Mouse (Mus musculus) midbrain, embryonic 16.5 days (tissue): Measurements from ENCODE around the gene Mcl1. TPM values are rescaled to one million over a fixed set of nuclear protein-coding genes. Genes with fewer than 3 reads are reported as not detected.

Experiments
- ATAC-seq: fragments of 200-750 bp; cut with Nextera tagmentation; 2 replicates; pipeline ENCODE4 v1.8.0; 2017; ENCODE audit warnings: moderate TSS enrichment
- H3K27ac ChIP-seq: fragments of 300-500 bp; sonication (generic); 2 replicates; pipeline ENCODE4 v1.5.1; 2014; ENCODE audit warnings: mild to moderate bottlenecking, low read length, mixed read lengths
- H3K27me3 ChIP-seq: fragments of 300-500 bp; sonication (generic); 2 replicates; pipeline ENCODE4 v1.6.1; 2014; ENCODE audit warnings: low read depth, low read length, mixed read lengths; ENCODE audit not compliant: control insufficient read depth, insufficient read depth
- H3K36me3 ChIP-seq: fragments of 300-500 bp; sonication (generic); 2 replicates; pipeline ENCODE4 v1.6.1; 2014; ENCODE audit warnings: mild to moderate bottlenecking, low read length, moderate library complexity, mixed read lengths; ENCODE audit not compliant: control insufficient read depth, insufficient read depth
- H3K4me1 ChIP-seq: fragments of 300-500 bp; sonication (generic); 2 replicates; pipeline ENCODE4 v1.6.1; 2014; ENCODE audit warnings: mild to moderate bottlenecking, low read length, mixed read lengths; ENCODE audit not compliant: control insufficient read depth, insufficient read depth
- H3K4me2 ChIP-seq: fragments of 300-500 bp; sonication (generic); 2 replicates; pipeline ENCODE4 v1.6.1; 2014; ENCODE audit warnings: mild to moderate bottlenecking, low read length, mixed read lengths
- H3K4me3 ChIP-seq: fragments of 300-500 bp; sonication (generic); 2 replicates; pipeline ENCODE4 v1.5.1; 2014; ENCODE audit warnings: low read depth, mild to moderate bottlenecking, low read length, moderate library complexity, mixed read lengths
- H3K9ac ChIP-seq: fragments of 300-500 bp; sonication (generic); 2 replicates; pipeline ENCODE4 v1.6.1; 2014; ENCODE audit warnings: low read depth, low read length, mixed read lengths
- H3K9me3 ChIP-seq: fragments of 300-500 bp; sonication (generic); replicated peaks from 2 replicates; pipeline ENCODE4 v1.6.1; 2014; ENCODE audit warnings: mild to moderate bottlenecking, low read length, mixed read lengths; ENCODE audit not compliant: control insufficient read depth, poor library complexity, severe bottlenecking
- WGBS: fragments of 180-500 bp; shearing (Covaris S2); extraction: QIAGEN DNeasy Blood & Tissue Kit; methylation state at CpG from one replicate; pipeline ENCODE4 v1.1.7; 2014; 5-methylcytosine and 5-hydroxymethylcytosine counted together
- polyA plus RNA-seq: library from polyadenylated mRNA; unstranded; fragments of >200 nt; fragmentation: Nextera tagmentation; extraction: Ambion mirVana; gene quantifications from 2 replicates; pipeline ENCODE4 v1.2.1, GENCODE M21; 2015

Gene Mcl1
- polyA plus RNA-seq, 1 experiment from 2014 or later: 37.9 TPM

DNA sequence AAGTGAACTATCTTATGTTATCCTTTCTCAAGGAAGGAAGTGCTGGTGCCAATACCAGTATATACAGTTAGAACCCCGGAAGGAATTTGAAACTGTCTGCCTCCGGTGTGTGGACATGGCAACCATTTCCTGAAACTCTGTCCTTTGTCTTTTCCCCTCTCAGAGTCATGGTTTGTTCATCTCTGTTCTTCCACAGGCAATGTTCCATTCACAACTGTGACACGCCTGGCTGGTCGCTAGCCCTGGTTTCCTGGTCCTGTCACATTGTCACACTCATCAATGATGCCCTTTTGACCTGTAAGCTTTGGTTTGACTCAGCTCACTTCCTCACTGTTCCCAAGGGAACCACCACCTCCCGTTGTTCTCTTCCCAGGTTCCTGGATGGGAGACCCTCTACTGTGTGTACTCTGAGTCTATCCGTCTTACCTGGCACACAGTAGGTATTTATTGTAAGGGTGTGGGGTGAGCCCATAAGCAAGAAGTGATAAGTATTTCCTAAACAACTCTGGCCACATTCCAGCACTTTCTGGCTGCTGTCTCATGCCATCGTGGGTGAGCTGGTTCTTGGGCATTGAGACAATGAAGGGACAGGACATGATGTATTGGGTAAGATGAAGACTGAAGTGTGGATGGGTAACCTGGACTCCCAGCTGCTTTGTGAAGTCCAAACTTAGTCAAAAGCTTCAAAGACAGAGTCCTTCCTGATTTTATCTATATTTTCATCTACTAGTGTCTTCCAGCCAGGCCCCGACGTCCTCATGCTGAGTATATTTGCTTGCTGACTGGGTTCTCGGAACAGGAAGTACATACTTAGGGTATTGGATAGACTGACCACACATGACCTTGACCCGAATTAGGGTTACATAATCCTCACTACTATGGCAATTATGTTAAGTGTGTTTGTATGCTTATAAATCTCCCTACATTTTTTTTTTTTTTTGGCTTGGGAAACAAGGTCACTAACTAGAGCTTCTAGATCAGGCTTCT lies 35.5 kb downstream of the Mcl1 start:
- H3K9ac ChIP-seq: no peak overlapping the region
- WGBS: 69% methylated on average over 11 of the region's 11 CpGs

DNA sequence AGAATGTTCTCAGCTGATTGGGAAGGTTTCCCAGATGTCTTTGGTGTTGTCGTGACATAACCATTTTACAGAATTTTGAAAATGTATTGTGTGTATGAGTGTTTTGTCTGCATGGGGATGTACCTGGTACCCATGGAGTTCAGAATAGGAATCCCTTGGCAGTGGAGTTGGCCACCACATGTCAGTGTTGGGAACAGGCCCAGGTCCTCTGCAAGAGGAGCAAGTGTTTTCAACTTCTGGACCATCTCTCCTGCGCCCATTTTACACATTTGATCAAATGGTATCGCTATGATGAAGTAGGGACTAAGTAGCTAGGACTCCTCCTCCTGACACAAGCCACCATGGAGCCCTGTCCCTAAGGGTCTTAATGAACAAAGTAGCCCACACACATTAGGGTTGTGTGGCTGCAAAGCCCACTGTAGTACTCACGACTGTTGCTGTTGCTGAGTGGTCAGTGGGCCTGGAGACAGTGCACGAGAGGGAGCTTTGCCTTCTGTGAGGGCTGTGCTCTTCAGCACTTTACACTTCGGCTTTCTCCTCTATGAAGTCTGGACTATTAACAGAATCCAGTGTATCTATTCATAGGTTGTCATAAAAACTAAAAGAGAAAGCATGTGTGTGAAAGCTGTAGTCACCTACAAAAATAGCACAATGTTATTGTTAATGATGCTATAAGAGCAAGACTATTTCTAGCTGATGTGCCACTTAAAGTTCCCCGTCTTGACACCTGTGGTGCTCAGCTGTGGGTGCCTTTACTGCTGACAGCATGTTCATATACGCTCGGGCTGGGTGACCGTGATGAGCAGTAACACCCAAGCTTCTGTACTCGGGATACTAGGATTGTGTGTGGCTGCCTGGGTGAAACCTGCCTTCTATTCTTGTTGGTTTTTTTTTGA lies 36.5 kb downstream of the Mcl1 start:
- H3K4me3 ChIP-seq: no peak overlapping the region
- H3K9me3 ChIP-seq: no peaks in the 10 kb centered on the region
- no peak overlapping the region for H3K27ac ChIP-seq
- WGBS: 91% methylated on average over 11 of the region's 11 CpGs
- H3K36me3 ChIP-seq: no peaks in the 10 kb centered on the region
- ATAC-seq: no peak
- H3K27me3 ChIP-seq: no peaks in the 10 kb centered on the region
- no peak overlapping the region for H3K4me2 ChIP-seq
- H3K9ac ChIP-seq: no peak overlapping the region
- no peaks in the 10 kb centered on the region for H3K4me1 ChIP-seq

More for the DNA sequence above, 35.5 kb downstream of the Mcl1 start:
- Histone ChIP-seq H3K27me3 (no peaks in the 10 kb centered on the region), H3K4me2 (no peak overlapping the region), H3K9me3 (no peaks in the 10 kb centered on the region), H3K4me3 (no peak overlapping the region), H3K36me3 (no peaks in the 10 kb centered on the region), H3K27ac (no peak overlapping the region), H3K4me1 (no peaks in the 10 kb centered on the region)
- no peak for ATAC-seq

DNA sequence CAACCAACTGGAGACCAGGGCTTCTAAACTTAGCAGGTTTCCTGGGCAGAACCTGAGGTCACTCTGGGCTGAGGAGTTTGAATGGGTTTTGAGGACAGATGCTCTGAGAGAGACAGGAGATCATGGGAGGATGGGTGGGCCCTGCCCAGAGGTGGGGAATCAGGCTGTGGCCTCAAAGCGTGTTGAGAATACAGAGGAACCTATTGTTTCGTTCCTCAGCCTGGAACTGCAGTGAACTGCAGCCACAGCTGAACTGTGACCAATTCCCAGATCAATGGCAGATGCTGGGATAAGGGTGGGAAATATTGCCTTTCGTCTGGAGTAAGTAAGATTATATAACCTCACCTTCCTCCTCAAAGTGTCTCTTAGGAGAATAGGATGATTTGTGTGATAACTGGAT lies 37.2 kb downstream of the Mcl1 start:
- no peak overlapping the region for H3K4me3 ChIP-seq
- no peak overlapping the region for H3K27ac ChIP-seq
- no peaks in the 10 kb centered on the region for H3K4me1 ChIP-seq
- H3K9me3 ChIP-seq: no peaks in the 10 kb centered on the region
- no peaks in the 10 kb centered on the region for H3K36me3 ChIP-seq
- no peak for ATAC-seq
- H3K9ac ChIP-seq: no peak overlapping the region
- no peaks in the 10 kb centered on the region for H3K27me3 ChIP-seq
- 49% methylated on average over 3 of the region's 3 CpGs for WGBS
- H3K4me2 ChIP-seq: no peak overlapping the region

DNA sequence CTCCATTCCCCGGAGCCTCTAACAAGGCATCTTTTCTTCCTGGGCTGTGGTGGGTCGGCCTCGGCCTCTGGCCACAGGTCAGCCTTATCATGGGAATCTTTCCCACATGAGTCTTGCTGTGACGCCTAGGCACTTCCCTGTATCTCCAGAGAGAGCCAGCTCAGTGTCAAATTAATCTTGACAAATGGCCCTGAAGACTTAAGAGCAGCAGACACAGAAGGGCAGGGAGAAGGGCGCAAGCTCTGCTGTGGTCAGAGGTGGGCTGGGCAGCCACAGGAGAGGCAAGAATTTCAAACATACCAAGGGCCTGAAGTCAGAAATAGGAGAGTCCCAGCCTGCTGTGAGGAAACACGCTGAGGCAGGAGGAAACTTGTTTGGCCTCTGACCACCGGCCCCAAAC lies 37.8 kb downstream of the Mcl1 start:
- H3K36me3 ChIP-seq: no peaks in the 10 kb centered on the region
- H3K27me3 ChIP-seq: no peaks in the 10 kb centered on the region
- H3K9ac ChIP-seq: no peak overlapping the region
- ATAC-seq: no peak
- no peak overlapping the region for H3K4me3 ChIP-seq
- H3K9me3 ChIP-seq: no peaks in the 10 kb centered on the region
- WGBS: 38% methylated on average over 7 of the region's 7 CpGs
- H3K4me1 ChIP-seq: no peaks in the 10 kb centered on the region
- H3K4me2 ChIP-seq: no peak overlapping the region
- H3K27ac ChIP-seq: no peak overlapping the region

DNA sequence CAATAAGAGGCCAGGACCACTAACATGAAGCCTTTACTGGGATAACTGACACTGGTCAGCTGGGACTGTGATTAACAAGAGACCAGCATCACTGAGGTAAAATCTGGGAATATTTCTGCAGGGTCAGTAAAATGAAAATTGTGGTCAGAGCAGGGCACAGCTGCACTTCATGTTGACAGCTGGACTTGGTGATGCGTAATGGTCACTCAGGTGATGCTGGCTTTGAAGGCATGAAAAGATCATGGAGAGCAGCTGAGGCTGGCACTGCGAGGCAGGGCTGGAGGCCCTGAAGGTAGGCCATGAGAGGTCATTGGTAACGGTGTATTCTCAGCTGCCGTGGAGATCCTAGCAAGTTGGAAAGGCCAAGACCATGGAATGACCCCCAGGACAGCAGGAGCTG lies 39.7 kb downstream of the Mcl1 start:
- Histone ChIP-seq H3K36me3 (no peaks in the 10 kb centered on the region), H3K27me3 (no peaks in the 10 kb centered on the region), H3K4me1 (peaks cover 5% of the 10 kb centered on the region), H3K4me3 (no peak overlapping the region), H3K4me2 (no peak overlapping the region), H3K9me3 (no peaks in the 10 kb centered on the region), H3K9ac (no peak overlapping the region), H3K27ac (no peak overlapping the region)
- ATAC-seq: no peak
- 95% methylated on average over 4 of the region's 4 CpGs for WGBS

DNA sequence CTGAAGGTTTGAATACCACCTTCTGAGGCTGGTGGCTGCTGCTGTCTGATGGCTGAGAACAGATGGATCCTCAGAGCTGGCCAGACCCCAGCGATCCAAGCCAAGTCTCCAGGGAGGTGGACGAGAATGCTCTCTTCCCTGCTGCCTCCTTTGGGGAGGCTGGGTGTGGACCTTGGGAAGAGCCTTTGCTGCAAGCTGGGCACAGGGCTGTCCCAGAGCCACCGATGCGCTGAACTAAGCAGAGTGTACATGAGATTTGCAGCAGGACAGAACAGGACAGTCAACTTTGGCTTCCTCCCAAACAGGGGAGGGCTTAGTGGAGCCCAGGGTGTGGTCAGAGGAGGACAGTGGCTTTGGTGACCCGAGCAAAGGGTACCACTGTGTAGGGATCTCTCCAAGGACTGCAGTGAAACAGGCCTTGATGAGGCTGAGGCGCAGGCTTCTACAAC lies 41.7 kb downstream of the Mcl1 start:
- no peaks in the 10 kb centered on the region for H3K27me3 ChIP-seq
- peaks cover 5% of the 10 kb centered on the region for H3K4me1 ChIP-seq
- no peaks in the 10 kb centered on the region for H3K36me3 ChIP-seq
- no peak overlapping the region for H3K27ac ChIP-seq
- H3K4me2 ChIP-seq: no peak overlapping the region
- WGBS: 62% methylated on average over 6 of the region's 6 CpGs
- ATAC-seq: 0 out of 2 replicates have a peak, but pooled peaks have one; percentile 42
- no peak overlapping the region for H3K4me3 ChIP-seq
- H3K9me3 ChIP-seq: no peaks in the 10 kb centered on the region
- H3K9ac ChIP-seq: no peak overlapping the region

DNA sequence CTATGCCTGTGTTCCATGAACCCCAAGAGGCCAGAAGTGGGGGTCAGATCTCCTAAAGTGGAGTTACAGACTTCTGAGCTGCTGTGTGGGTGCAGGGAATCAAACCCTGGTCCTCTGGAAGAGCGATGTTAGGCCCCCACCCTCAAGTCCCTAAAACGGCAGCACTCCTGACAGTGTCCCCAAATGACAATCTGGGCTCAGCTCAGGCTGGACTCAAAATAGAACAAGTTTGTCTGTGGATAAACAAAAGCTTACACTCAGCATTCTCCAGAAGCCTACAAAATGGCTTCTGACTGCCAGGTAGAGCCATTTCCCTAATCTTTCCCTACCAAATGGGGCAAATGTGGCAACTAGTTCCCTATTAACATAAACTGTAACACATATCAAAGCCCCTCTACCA lies 42.5 kb downstream of the Mcl1 start:
- no peak for ATAC-seq

DNA sequence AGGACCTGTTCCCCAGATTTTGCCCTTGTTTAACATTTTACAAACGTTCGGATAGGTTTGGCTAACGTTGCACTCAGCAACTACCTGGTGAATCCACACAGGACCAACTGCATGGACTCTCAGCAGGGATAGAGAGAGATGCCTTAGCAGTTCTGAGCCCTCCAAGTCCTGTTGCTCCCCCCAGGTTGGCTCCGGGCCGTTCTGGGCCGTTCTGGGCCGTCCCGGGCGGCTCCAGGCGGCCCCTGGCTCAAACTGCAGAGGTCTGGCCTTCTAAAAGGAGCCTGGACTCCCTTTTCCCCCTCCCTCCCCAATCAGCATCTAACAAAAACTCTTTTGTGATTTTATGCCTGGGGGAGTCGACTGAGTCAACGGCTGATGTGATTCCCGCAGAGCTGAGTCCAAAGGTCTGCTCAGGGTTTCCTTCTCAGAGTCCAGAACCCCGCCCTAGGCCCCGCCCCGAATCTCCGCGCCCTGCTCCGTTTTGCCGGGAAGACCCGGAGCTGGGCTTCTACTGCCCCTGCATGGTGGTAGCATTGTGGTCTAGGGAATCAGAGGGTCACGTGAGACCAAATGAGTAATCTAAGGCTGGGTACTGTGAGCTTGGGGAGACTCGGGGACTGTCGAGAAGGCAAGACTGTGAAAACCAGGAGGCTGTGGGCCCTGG lies 43.4 kb downstream of the Mcl1 start:
- Histone ChIP-seq H3K4me2 (peak overlapping the region; percentile 41), H3K9ac (0 out of 2 replicates have a peak overlapping the region, but pooled peaks have one; percentile 16), H3K36me3 (no peaks in the 10 kb centered on the region), H3K27ac (no peak overlapping the region), H3K9me3 (no peaks in the 10 kb centered on the region), H3K4me1 (peaks cover 5% of the 10 kb centered on the region), H3K27me3 (no peaks in the 10 kb centered on the region), H3K4me3 (peak overlapping the region; percentile 8)
- peak; percentile 51; the same call in 1 of the 2 replicates for ATAC-seq
- WGBS: 5% methylated on average over 24 of the region's 24 CpGs

More for the DNA sequence above, 42.5 kb downstream of the Mcl1 start:
- Histone ChIP-seq H3K4me1 (peaks cover 5% of the 10 kb centered on the region), H3K36me3 (no peaks in the 10 kb centered on the region), H3K27ac (no peak overlapping the region), H3K4me2 (no peak overlapping the region), H3K9me3 (no peaks in the 10 kb centered on the region), H3K27me3 (no peaks in the 10 kb centered on the region), H3K4me3 (no peak overlapping the region), H3K9ac (no peak overlapping the region)
- WGBS: 80% methylated on average over 2 of the region's 2 CpGs
